Mouse (Mus musculus) induced T-regulatory cell, adult 2 months (primary cell): Measurements from ENCODE around the gene Fbxl17.

Experiments
- DNase-seq: peaks from one replicate; pipeline ENCODE4 v3.0.0-alpha.2; 2012; ENCODE audit warnings: low read depth

The Fbxl17 gene

DNA sequence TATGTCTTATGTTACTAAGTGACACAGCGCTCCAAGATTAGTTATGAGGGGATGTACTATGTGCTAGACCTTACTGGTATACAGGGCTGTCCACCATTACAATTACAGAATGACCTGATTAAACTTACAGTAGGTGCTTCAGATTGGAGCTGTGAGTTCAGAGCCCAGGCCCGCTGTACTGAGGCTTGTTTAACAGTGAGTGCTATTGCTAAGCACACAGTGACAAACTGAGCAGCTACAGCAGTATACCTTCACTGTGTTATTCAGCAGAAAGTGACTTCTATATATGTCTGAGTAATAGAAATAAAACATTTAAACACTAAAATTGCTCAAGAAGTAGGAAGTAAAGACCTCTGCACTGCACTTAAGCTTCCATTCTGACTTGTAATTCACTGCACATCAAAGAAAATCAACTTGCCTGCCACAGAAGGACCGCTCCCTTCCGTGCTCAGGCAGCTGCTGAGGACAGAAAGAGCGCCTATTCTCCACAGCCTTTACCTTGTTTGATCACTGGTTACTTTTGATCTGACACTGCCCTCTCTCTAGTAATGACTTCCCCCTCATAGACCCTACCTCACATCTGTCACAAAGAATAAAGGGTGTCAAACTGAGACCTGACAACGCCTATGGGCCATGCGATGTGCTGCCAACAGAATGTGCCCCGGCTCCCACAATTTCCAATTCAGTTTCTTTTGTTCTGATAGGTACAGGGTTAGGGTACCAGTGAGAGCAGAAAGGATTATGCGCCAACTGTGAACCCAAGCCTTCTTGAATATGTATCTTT is 39.9 kb downstream of the Fbxl17 start:
- no peak for DNase-seq

DNA sequence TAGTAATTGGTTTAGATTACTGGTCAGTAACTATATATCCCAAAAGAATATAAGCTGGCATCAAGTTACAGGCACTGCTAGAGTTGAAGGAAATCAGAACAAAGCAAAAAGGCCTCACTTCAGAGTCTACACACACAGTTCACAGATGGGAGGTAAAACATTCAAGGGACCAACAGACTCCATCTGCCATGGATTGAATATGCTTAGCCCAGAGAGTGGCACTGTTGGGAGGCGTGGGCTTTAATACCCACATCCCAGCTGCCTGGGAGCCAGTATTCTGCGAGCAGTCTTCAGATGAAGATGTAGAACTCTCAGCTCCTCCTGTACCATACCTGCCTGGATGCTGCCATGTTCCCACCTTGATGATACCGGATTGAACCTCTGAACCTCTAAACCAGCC is 41.8 kb downstream of the Fbxl17 start:
- DNase-seq, result no peak

GRCm38 (mm10) chr17:63451311-63452006 is 48.4 kb downstream of the Fbxl17 start:
- no peak for DNase-seq

DNA sequence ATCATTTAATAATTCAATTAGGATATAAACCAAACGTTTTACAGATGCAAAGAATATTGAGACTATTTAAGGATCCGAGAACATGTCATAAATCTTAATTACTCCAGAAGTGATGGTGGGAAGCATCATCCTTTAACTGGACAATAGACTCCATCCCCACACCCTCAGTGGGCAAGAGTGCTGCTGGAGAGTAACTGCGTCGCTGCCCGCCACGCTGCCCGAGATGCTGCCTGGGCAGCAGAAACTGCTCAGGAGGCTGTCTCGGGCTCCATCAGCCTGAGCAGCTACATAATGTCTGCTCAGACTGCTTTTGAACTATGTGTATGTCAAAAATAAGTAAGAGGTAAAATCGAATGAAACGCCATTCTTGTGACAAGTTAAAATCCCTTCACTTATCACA is 52.1 kb downstream of the Fbxl17 start:
- DNase-seq, result no peak

DNA sequence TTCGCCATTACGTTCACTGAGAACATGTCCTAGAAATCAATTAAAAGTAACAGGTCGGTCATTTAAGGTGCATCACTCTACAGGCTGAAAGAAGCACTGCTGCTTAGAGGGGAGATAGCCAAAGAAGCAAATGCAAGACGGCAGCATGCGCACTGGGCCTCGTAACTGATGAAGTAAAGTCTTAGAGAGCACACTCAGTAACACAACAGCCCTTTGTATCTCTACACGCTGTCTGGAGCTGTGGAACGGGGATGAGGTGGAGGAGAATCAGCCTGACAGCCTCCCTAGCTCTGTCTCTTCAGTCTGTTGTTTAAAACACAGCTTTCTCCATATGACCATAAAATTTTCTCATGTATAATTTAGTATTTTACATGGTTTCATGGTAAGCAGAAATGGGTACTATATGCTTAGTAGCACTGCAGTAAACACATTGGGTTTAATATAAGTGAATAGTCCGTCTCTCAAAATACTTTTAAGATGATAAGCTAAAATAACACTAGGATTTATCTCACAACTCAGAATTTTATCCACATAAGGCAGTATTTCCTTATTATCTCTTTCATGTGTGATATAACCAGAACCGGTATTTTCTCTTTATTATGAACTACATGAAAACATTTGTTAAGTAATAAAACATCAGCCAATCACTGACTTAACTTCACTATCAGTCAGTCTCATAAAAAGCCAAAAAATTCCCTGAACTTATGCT is 52.7 kb downstream of the Fbxl17 start:
- DNase-seq, result no peak

DNA sequence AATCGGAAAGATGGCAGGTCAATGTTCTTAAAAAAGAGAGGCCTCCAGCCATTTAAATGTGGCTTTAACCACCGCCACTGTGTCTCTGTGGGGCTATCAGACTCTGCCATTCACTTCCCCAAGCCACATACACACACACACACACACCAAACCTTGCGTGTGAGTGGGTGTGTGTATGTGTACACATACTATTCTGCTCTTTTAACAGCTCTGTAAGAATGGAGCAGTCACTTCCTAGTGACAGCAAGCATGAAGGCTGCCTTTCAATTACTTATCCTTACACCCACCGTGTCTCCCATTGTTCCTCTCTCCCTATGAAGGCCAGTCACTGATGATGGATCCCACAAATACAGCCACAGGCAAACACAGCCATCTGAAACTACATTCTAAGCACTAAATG is 54.6 kb downstream of the Fbxl17 start:
- DNase-seq, result no peak

DNA sequence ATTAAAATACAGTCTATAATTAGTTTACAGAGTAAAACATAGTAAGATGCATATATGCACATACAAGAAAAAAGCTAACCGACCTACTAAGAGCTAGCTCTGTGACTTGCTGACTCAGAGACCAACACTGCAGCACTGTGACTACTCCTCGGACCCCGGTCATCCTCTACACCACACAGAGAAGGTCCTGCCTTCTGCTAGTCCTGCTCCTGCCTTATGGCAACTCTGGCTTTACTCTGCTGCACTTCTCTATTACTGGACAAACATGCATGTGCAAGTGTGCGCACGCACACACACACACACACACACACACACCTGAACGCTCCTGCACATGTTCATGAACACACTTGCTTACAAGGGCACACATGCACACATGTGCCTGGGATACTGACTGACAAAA is 62.4 kb downstream of the Fbxl17 start:
- DNase-seq, result no peak

- no peak for DNase-seq
Measured at GRCm38 (mm10) chr17:63434081-63434480, 65.7 kb downstream of the Fbxl17 start.

DNA sequence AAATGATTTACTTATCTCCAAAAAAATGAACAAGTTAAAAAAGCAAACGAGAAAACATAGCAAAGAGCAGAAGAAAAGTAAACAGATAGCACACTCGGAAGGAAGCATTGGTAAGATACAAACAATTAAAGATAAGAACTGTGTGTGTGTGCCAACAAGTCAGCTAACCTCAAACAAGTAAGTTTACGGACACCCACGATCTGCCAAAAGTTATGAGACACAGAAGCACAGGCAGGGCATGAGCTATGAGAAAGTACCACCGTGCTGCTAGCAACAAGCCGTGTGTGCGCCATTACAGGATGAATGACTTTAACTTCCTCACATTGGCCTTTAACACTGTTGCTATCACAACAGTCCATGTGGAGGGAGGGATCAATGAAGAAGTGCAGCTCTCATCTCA is 68.2 kb downstream of the Fbxl17 start:
- DNase-seq, result no peak

DNA sequence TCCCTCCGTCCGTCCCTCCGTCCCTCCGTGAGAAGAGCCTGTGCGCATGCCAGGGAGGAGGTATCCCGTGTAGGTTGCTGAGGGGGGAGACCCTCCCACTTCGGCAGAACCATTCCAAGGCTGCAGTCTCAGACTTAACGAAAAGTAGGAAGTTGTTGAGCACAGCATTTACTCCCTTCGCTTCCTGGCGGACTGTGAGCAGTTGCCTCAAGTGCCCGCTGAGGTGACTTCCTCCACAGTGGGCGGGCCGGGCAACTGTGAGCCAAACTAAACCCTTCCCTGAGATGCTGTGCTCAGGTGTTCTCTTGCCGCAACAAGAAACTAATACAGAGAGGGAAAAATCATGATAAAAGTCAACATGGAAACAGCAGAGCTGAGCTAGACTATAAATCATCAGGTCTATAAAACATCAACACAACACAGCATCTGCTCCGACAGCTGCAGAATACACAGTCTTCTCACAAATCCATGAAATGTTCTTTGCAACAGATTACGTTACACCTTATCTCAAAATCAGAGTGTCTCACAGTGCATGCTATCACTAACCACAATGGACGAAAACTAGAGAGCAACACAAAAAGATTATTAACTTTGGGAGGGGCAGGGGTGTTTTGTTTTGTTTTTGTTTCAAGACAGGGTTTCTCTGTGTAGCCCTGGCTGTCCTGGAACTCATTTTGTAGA is 69.3 kb downstream of the Fbxl17 start:
- DNase-seq, result peak; percentile 15

- no peak for DNase-seq
Measured at GRCm38 (mm10) chr17:63423851-63424250, 76.0 kb downstream of the Fbxl17 start.

GRCm38 (mm10) chr17:63422685-63423084 is 77.1 kb downstream of the Fbxl17 start:
- no peak for DNase-seq

DNA sequence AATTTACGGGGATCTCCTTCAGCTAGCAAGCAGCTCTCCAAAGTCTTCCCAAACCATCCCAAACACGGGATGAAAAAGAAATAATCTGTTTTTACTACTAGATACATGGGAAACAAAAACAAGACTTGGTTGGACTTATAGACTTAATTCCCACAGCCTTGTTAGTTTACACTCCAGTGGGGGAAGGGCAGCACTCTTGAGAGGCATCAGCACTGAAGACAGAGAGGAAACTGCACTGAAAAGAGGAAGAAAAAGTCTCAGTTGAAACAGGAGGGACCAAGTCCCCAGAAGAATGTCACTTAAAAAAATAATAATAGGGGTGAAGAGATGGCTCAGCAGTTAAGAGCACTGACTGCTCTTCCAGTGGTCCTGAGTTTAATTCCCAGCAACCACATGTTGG is 78.0 kb downstream of the Fbxl17 start:
- DNase-seq, result no peak

GRCm38 (mm10) chr17:63419503-63419902 is 80.3 kb downstream of the Fbxl17 start:
- no peak for DNase-seq

GRCm38 (mm10) chr17:63413973-63414580 is 85.7 kb downstream of the Fbxl17 start:
- peak; percentile 63 for DNase-seq

DNA sequence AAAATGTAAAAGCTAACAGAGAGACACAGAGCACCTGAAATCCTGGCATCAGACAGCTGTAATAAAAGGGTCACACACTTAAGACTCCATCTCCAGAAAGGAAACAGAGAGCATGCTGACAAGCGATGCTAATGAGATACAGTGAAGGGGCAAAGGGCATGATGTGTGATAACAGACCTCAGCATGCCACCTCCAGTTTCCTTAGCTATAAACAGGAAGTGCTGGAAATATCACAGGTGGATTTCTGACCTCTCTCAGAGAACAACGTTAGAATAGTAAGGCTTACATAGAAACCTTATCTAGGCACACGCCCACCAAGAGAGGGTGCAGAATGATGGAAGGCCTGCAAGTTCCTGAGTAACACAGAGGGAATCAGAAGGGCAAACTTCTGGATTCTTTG is 88.3 kb downstream of the Fbxl17 start:
- no peak for DNase-seq

DNA sequence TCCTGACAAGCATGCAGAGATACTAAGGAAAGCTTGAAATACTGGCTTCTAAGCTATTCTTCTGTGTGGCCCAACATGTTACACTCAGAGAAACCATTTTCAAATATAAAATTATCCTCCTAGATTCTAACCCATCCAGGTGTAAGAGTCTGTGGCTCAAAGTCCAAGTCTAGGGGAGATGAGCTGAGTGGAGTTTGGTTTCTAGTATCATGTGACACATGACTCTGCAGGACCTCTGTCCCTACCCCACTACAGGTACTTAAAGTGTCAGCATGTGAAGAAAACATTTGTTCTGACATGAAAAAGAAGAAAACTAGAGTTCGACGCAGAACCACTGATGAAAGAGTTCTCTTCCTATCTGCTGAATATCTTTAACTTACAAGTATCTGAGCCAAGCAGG is 89.7 kb downstream of the Fbxl17 start:
- DNase-seq, result no peak

DNA sequence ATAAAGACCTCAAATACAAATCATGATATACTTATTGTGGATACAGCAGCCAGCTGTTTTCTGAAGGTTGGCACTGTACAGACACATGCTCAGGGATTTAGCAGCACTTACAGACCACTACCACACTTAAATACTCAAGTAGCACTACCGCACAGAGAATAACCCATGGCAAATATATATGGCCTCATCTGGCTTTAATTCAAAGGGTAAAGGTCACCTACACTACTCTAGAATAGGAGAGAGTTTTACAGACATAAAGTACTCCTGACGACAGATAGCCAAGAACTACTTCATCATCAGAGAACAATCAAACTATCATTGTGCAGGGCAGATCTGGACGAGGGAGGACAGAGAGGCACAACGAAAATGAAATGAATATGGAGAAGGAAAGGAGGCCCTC is 93.9 kb downstream of the Fbxl17 start:
- no peak for DNase-seq

GRCm38 (mm10) chr17:63405471-63405870 is 94.3 kb downstream of the Fbxl17 start:
- peak; percentile 48 for DNase-seq

DNA sequence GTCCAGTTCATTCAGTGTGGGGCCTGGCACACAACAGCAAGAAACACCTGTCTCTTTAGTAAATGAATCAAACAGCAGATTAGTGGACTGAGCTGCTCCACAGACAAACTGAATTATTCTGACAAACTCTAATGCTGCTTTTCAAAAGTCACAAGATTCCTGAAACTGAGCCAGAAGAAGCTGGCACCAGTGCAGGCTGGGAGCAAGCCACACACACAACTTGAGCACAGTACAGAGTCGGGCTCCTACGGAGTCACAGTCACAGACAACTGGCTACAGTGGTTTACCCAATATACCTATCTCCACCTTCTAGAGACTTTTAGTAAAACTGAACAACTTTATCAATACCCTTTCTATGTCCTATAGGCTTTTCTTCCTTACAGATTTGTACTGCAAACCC is 94.8 kb downstream of the Fbxl17 start:
- peak; percentile 16 for DNase-seq

DNA sequence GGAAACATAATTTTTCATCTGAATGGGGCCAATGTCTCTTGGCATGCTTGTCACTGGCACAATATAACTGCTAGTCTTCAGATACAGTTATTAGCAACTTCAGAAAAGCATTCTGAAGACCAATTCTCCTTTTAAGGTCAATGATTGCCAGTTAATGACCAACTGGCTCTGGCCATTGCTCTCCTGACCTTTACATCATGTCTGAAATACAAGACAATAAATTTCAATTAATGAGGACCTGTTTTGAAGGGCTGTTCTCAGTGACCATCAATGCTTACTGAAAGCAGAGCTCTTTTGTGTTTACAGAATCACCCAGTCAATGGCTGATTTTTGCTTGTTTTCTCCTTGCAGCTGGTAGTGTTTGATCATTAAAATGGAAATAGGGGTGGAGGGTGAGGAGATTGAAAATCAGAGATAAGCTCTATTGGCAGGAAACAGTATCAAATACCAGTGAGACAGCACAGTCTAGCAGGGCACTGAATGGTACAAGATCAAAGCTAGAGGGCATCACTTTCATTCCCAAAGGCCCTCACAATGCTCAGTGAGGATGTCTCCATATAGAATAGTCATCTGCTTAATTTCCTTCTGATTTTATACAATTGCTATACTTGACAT is 95.9 kb downstream of the Fbxl17 start:
- DNase-seq, result peak; percentile 45
